Mouse (Mus musculus): Measurements from ENCODE around the gene Naa16. TPM values are rescaled to one million over a fixed set of nuclear protein-coding genes. Genes with fewer than 3 reads are reported as not detected.

Gene Naa16
- total RNA-seq, 2 experiments from 2014 or later: 10.7 to 11.4 TPM

DNA sequence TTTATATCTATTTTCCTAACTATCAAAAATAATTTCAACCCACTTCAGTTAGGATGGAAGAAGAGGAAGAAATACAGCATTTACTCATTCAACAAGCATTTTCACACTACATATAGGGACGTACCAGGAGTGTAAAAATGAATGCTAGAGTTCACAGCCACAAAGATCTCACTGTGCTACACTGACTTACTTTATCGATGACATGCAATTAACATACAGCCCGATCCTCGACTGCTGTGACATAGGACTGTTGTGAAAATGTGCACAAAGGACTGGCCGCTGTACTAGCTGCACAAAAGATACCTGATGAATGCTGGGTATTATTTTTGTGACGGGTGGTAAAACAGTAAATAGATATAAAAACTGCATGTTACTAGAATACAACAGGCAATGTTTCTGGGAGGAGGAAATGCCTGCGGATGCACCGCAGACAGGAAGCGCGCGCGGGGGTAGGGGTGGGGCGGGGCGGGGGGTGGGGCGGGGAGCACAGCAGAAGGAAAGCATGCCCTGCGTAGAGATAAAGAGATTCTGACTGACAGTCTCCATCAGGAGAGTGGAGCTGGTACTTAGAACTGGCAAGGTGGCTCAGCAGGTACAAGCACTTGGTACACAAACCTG lies 59.5 kb downstream of the Naa16 start:
- no peak for DNase-seq

DNA sequence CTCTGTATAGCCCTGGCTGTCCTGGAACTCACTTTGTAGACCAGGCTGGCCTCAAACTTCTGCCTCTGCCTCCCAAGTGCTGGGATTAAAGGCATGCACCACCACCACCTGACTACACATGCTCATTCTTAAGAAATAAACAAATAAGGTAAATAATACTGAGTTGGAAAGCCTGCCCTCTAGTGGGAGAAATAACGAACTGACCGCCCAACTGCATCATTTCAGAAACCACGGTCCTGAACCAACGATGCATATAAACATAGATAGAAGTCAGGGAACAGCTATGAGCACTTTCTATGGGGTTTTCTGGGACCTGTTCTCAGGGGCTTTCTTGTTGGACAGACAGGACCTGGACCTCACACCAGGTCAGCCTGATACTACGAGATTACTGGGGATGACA lies 63.5 kb downstream of the Naa16 start:
- DNase-seq: peak; percentile 24 to 68

DNA sequence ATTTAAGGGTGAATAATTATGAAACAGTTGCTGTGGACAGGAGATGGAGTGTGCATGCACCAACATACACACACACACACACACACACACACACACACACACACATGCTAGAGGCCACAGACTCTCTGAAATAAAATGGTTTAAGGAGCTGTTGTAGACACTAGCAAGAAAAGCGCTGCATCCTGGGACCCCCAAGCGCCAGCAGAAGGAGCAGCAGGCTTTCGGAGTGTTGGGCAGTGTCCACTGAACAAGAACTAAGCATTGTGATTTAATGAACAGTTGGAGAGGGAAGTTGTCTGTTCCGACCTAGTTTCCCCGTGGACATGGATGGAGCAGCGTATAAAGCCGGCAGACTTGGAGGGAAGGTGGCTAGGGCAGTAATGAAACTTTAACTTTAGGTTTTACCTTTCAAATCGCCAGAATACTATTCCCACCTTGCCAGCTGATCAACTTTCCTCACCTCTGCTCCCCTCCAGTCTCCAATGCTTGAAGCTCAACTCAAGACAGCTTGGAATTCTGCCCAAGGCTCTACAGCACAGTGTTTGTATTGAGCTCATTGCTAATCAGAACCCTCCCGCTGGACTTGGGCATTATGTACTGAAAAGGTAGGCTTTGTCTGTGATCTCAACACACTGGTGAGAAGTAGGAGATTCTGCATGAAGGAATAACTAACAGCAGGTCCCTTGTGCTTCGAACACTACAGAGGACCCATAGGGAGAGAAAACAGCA lies 66.3 kb downstream of the Naa16 start:
- DNase-seq: no peak

DNA sequence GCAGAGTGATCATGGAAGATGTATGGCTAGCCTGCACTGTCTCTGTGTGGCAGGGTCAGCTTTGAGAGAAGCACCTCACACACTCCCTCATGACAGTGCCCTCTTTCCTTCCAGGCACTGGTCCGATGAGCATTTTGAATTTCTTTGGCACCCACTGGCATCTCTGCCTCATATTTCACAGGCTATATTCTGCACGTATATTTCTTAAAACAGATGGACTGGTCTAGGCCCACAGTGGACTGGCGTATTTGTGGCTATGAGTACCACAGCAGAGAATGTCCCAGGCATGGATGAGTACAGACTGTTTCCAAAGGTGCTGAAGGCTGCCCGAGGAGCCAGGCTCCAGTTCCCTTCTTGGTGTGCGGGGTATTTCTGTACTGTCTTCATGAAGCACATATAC lies 68.7 kb downstream of the Naa16 start:
- DNase-seq: no peak

DNA sequence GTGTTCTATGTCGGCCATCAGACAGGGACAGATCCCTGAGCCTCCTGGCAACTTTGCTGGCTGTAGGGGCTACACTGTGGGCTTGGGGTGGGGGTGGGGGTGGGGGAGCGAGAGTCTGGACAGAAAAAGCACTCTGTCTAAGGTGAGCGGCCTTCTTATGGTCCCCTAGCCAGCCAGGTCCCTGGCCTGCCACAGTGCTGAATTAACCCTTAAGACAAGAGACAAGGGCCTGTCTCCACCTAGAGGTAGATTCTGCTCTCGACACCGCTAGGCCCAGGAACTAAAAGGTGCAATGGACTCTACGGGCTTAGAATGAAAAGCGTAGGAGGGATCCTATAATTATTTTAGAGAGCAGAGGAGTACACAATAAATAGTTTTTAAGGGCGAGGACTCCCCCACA lies 69.4 kb downstream of the Naa16 start:
- DNase-seq: peak; percentile 28 to 33

DNA sequence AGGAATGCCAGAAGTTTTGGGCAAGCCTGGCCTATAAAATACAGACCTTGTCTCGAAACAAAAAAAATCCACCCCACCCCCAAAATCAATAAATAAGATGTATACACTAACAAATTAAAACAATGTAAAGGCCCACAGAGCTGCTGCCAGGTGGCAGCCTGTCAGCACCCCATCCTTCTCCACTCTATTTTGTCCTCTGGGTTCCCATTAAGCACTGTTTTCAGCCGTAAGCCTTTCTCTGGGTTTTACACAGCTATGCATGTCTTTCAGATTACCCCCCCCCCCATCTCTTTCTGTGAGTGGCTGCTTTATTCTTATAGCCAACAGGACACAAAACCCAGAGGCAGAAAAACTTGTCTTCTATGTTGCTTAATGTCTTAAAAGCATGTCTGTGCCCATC lies 73.0 kb downstream of the Naa16 start:
- DNase-seq: no peak

DNA sequence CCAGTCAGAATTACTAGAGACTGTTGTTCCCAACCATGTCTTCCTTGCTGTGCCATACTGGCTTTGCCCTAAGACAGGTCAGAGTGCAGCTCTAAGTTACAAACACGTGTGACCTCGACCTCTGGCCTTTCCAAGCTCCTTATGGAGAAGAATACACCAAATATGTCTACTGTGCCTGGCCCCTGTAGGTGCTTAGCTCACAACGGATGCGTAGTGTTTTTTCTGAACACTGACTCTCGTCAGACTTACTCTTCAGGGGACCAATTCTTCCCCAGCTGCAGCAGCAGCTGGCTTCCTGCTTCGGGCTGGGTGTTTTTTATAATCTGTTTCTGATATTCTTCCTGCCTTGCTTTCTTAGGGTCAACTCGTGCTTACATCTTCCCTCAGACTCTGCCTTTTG lies 74.7 kb downstream of the Naa16 start:
- no peak for DNase-seq

DNA sequence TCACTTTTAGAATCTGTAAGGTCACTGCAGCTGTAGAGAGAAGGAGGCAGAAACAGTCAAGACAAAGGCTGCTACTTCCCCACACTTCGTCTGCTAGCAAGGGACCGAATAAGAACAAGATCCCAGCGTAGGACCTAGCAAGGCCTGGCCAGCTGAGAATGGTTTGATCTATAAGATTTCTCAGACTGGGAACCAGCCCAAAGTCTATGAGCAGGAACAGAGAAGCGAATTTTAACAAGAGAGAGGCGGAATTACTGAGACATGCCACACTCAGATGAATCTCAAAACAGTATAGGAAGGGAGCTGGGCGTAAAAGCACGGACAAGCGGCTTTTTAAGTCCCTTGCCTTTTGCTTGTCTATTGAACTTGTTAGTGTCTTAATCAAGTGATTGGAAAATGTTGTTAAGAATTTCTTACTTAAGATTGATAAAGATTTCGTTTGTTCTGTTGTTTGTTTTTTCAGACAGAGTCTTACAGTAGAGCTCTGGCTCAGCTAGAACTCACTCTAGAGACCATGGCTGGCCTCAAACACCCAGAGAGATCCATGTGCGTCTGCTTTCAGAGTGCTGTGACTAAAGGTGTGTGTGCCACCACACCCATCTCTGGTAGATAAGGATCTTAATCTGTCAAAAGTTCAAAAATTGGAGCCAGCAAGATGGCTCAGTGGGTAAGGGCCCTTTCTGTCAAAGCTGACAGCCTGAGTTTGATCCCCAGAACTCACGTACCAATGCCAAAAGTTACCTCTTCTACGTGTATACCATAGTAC lies 76.2 kb downstream of the Naa16 start:
- no peak for DNase-seq

DNA sequence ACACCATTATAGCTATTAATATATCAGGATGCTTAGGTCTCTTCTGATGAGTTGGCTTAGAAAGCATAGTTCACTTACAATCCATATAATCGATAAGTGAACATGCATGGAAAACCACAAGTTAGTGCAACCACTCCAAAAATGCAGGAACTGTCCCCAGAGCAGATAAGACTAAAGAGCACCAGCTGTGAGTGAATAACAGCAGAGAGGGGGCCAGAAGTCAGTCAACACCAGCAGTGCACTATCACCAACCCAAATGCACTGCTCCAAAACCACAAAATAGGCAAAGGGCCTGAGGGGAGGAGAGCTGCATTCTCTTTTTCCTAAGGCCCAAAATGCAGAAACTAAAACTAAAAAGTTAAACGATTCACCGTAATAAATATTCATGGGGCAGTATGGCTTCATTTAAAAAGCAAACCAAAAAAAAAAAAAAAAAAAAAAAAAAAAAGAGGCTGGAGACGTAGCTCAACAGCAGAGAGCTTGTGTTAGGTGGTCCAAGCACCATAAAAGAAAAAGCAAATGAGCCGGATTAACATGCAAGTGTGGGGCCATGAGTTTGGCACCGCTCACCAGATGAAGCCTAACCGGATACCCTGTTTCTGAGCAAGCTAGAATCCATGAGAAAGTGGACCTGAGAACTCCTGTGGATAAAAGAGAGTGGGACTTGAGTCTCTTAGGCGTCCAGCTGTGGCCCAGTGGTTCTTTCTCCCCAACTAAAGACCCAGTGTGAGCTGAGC lies 77.0 kb downstream of the Naa16 start:
- peak in 1 of 2 experiments; percentile 65 for DNase-seq

DNA sequence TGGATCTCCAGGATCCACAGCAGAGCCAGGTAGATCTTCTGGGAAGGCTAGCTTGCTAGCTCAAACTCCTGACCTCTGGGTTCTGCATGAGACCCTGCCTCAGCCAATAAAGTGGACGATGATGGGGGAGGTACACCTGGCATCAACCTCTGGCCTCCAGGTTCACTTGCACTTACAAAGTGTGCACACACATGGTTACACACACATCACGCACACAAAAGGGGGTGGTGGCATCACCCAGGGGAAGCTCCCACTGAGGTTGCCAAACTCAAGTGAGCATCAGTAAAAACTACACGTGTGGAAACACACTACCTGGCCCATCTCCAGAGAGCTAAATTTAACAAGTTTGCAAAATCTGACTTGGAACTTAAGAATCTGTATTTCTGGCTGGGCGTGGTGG lies 77.9 kb downstream of the Naa16 start:
- DNase-seq: no peak

DNA sequence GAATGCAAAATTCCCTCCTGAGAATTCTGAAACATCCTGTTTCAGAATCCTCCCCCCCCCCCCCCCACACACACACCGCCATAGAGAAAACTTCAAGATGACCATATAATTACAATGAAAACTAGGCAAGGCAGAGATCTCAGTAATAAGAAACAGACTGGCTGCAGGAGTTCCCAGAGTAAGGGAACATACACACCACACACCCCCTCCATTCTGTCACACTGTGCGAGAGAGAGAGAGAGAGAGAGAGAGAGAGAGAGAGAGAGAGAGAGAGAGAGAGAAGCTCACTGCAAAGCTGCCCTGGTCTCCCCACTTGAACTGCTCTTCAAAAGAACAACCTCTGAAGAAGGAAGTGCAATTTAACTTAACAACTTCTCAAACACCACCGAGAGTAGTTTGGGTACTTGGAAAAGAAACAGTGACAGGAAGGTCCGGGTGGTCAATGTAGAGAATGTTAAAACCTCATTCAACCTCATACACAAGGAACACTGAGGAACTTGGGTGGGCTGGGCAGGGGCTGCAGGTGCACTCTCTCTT lies 78.6 kb downstream of the Naa16 start:
- no peak for DNase-seq

DNA sequence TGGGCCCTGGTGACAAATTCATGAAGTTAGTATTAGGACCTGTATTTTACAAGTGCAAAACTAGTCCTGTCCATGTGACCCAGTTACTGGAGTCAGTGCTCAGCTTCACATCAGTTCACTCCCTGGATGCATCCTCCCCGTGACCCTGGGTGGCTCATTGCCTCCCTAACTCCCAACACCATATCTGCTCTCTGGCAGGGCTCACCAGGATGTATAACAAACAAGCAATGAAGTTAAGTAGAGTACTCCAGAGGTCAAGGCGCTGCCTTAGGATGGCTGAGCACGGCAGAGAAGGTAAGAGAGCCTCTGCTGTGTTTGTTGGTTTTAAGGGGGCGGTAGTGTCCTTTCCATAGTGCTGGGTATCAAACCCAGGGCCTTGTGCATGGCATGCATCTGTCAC lies 81.5 kb downstream of the Naa16 start:
- DNase-seq: no peak

DNA sequence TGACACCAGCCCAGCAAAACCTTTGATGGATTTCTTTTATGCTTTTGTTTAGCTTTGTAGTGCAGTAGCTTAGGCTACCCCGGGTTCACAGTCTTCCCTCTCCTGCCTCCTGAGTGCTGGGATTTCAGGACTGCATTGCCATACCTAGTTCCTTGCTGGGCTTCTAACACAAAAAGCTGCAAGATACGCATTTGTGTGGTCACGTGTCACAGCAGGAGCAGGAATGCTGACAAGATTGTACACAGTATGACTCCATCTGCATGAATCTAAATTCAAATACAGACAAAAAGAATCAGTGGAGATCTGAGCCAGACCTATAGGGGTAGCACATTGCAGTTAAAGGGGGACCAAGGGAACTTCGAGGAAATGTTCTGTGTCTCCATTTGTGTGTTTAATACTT lies 82.2 kb downstream of the Naa16 start:
- no peak for DNase-seq

DNA sequence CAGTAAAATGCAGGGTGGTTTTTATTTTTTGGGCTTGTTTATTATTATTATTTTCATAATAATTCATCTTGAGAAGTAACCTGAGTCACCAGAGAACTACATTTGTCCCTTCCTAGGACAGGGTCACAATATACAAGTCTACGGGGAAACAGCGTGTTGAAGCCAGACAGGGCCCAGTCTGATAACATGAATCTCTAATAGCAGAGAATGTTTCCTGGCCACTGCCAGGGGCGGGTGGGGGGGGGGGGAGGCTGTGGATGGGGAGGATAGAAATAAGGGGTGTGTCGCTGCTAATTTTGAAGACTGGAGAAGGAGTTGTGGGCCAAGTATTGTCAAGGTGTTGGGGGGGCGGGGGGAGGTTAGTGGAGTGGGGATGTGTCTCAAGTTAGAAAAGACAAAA lies 82.7 kb downstream of the Naa16 start:
- DNase-seq: no peak

DNA sequence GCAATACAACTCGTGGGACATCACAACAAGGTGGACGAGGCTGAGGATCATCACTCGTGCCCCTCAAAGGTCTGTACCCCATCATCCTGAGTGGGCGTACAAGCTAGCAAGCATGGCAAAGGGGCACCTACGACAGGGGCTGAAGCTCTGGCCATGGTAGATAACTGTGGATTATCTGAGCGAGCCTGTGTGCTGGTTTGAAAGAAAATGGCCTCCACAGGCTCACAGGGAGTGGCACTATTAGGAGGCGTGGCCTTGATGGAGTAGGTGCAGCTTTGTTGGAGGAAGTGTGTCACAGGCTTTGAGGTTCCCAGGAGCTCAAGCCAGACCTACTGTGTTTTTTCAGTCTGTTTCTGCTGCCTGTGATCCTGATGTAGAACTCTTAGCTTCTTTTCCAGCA lies 83.4 kb downstream of the Naa16 start:
- no peak for DNase-seq

DNA sequence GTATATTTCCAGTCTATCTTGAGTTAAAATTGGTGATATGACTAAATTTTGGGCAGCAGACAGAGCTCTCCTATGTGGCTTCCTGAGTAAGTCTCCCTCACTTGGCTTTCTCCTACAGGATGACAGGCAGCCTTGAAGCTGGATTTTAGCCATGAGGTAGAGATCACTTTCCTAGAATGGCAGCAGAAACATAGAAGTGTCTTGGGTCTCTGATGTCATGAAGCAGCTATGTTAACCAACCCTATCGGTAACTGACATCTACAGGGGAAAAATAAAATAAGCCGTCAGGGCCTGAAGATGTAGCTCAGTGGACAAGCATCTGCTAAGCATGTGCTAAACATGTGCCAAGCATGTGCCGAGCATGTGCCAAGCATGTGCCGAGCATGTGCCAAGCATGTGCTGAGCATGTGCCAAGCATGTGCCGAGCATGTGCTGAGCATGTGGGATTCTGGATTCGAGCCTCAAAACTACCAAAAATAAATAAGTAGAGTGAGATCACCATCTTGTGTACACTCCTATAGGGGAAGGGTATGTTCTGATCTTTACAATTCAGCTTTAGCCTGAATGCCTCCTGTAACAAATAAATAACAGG lies 85.6 kb downstream of the Naa16 start:
- DNase-seq: no peak

DNA sequence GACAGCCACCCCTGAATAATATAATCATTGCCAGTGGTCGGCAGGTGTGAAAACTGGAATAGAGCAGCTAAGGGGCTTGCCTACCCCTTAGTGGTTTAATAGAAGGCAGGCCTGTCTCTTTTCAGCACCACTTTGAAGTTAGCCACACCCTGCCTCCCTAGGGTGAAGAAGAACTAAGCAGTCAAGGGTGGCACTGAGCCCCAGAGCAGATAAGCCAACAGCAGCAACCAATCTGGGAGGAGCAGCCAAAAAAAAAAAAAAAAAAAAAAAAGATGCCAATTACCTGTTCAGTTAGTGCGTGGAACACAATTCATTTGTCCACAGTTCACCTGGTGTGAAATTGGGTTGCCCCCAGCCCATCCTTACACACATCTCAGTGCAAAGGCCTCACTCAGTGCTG lies 87.4 kb downstream of the Naa16 start:
- no peak for DNase-seq

DNA sequence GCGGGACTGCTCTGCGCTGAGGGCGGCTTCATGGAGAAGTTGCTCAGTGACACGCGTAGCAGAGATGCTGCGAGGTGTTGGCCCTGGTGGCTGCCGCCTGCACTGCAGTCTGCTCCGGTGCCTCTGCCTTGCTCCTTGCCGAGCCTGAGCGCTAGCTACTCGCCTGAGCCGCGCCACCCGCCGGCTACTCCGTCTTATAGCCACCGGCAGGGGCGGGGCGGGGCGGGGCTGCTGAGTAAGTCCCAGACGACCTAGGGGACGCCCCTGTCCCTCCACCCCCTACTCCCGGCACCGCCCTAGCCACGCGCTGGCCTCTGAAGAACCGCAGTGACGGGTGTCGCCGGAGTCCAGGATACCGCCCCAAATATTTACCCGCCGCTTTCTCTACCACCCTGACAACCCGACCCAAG lies 89.1 kb downstream of the Naa16 start, which contains the start of gene Rgcc:
Gene Rgcc (minus strand): TSS at position 180 of the 410 bp plus-strand sequence.
- DNase-seq: peak; percentile 92 to 96

DNA sequence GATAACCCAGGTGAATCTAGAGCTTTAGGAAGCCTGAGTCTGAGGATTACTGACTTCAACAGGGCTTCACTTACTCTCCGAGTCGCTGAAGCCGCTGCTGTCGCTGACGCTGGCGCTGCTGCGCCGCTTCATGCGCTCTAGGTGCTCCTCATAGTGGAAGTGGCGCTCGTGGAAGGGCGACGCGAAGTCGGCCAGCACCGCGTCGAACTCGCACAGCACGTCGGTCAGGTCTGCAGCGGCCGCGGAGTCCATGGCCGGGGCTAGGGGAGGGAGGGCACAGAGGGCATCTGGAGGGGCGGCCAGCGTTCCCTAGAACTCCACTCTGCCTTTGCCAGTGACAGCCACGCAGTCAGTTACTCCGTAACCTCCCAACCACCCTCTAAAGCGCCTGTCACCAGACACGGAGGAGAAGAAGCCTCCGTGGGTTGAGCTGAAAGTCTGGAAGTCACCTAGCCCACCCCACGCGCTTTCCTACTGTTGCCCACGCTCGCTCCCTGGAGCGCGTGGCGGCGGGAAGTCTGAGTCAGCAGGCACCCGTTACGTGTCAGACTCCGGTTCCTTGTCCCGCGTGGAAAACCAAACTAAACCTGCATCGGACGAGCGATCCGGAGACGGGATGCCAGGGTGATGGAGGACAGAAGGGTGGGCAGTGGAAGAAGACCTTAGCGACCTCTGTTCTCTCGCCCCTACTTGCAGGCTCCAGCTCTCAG lies 89.8 kb downstream of the Naa16 start:
- no peak for DNase-seq

DNA sequence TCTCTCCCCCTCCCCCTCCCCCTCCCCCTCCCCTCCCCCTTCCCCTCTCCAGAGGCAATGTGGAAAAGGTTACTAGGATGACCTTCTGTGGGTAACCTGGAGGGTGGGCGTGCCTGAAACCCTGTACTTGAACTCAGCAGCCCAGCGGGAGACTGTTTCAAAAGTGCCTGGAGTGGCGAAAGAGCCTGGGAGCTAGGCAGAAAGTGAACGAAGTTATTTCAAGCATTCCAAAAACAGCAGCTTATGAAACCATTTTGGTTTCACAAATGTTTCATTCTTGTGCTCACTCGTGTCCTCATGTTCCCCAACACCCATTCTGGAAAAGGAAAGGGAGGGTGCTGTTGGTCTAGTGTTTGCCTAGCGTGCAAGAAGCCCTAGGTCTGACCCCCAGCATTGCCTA lies 90.8 kb downstream of the Naa16 start:
- DNase-seq: peak in 1 of 2 experiments; percentile 35

DNA sequence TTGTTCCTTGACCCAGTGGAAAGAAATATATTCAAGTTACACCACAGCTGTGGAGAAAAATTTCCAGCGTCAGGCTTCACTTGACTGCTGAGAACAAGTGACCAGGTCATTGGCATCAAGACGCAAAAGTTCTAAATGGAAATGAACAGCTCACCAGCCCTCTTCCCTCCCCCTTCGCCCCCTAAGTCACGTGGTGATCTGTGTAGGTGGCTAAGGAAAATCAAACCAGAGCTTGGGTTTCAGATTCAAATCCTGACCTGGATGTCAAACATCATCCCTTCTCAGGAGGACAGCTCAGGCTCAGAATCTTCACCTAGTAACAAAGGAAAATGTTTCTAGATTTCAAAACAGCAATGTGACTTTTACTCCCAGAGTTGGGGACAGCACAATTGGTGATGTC lies 91.3 kb downstream of the Naa16 start:
- DNase-seq: no peak

Data from heart, adult 18-20 months (tissue).